Mouse (Mus musculus): Measurements from ENCODE around the gene Fndc3b.

DNA sequence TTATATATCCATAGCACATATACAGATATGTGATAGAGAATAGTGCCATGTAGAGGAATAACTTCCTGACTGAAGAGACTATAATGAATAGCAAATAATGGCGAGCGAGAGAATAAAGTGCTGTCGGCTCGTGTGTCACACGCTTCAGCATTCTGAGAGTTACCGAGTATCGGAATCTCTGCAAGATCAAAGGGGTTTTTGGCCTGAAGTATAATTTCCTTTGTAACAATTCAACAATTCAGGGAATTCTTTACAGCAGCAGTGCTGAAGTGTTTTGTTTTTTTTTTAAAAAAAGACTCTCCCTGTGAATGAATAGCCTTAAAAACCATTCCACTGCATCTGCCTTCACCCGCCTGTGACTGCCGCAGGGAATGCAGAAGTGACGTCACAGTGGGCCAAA is 294.3 kb downstream of the Fndc3b start:
- no peak for TF ChIP-seq CTCF (IDR thresholded peaks at IDR 0.05; ENCODE audit: extremely low read depth, insufficient read depth, low read length)
- no peak for TF ChIP-seq POLR2A (IDR thresholded peaks at IDR 0.05; ENCODE audit: extremely low read depth, insufficient read depth, low read length)

Data from cortical plate, adult 2 months (tissue).